Mouse (Mus musculus): ENCODE data around the gene Bicral.

Gene Bicral

GRCm38 (mm10) chr17:46857903-46858748, at the start of gene Bicral:
TSS of gene Bicral (minus strand) at chr17:46858482.
- peak; percentile 56 for DNase-seq (ENCODE audit: low spot score)

- DNase-seq (ENCODE audit: low spot score) = peak; percentile 60
Observed at GRCm38 (mm10) chr17:46903876-46904490, 45.7 kb upstream of the Bicral start.

GRCm38 (mm10) chr17:46900941-46901340, 42.7 kb upstream of the Bicral start:
- DNase-seq (ENCODE audit: low spot score) = no peak

GRCm38 (mm10) chr17:46897221-46897950, 39.1 kb upstream of the Bicral start:
- no peak for DNase-seq (ENCODE audit: low spot score)

GRCm38 (mm10) chr17:46895426-46895825, 37.1 kb upstream of the Bicral start:
- DNase-seq (ENCODE audit: low spot score) = no peak

GRCm38 (mm10) chr17:46890843-46891594, 32.7 kb upstream of the Bicral start:
- DNase-seq (ENCODE audit: low spot score) = no peak

GRCm38 (mm10) chr17:46890116-46890815, 32.0 kb upstream of the Bicral start, which contains the start of gene Tbcc:
TSS of gene Tbcc (plus strand) at chr17:46890684.
- DNase-seq (ENCODE audit: low spot score) = peak; percentile 92

GRCm38 (mm10) chr17:46889450-46890084, 31.3 kb upstream of the Bicral start:
- peak; percentile 40 for DNase-seq (ENCODE audit: low spot score)

GRCm38 (mm10) chr17:46888511-46889212, 30.4 kb upstream of the Bicral start:
- DNase-seq (ENCODE audit: low spot score) = no peak

- DNase-seq (ENCODE audit: low spot score) = no peak
Observed at GRCm38 (mm10) chr17:46885910-46886643, 27.8 kb upstream of the Bicral start.

- no peak for DNase-seq (ENCODE audit: low spot score)
Observed at GRCm38 (mm10) chr17:46885218-46885909, 27.1 kb upstream of the Bicral start.

GRCm38 (mm10) chr17:46884766-46885165, 26.5 kb upstream of the Bicral start:
- DNase-seq (ENCODE audit: low spot score) = no peak

GRCm38 (mm10) chr17:46883107-46883506, 24.8 kb upstream of the Bicral start:
- DNase-seq (ENCODE audit: low spot score) = no peak

- DNase-seq (ENCODE audit: low spot score) = no peak
Observed at GRCm38 (mm10) chr17:46881728-46882127, 23.4 kb upstream of the Bicral start.

GRCm38 (mm10) chr17:46880322-46880721, 22.0 kb upstream of the Bicral start:
- no peak for DNase-seq (ENCODE audit: low spot score)

- DNase-seq (ENCODE audit: low spot score) = no peak
Observed at GRCm38 (mm10) chr17:46879841-46880311, 21.6 kb upstream of the Bicral start.

GRCm38 (mm10) chr17:46877061-46877460, 18.8 kb upstream of the Bicral start:
- no peak for DNase-seq (ENCODE audit: low spot score)

- DNase-seq (ENCODE audit: low spot score) = no peak
Observed at GRCm38 (mm10) chr17:46876371-46876950, 18.2 kb upstream of the Bicral start.
